Mouse (Mus musculus): Measurements from ENCODE around the gene Frmd8. TPM values are rescaled to one million over a fixed set of nuclear protein-coding genes. Genes with fewer than 3 reads are reported as not detected.

Gene Frmd8
- polyA plus RNA-seq, 1 experiment from 2014 or later, result 13.8 TPM

- Histone ChIP-seq H3K27ac (replicated peaks) (peak overlapping the region; percentile 88), H3K4me3 (ENCODE audit: low read depth, low read length) (peak overlapping the region; percentile 69), H3K9ac (ENCODE audit: low read length) (peak overlapping the region; percentile 88), H3K4me2 (replicated peaks; ENCODE audit: low read depth) (peak overlapping the region; percentile 61), H3K27me3 (ENCODE audit: control insufficient read depth, insufficient read depth, low read length) (no peaks in the 10 kb centered on the region), H3K4me1 (replicated peaks; ENCODE audit: control insufficient read depth, insufficient read depth) (peaks cover 9% of the 10 kb centered on the region; the same call in 1 of the 2 replicates), H3K9me3 (ENCODE audit: control insufficient read depth, low read length) (no peaks in the 10 kb centered on the region), H3K36me3 (ENCODE audit: control insufficient read depth, insufficient read depth, low read length) (0 out of 2 replicates have a peak, but pooled peaks cover 3% of the 10 kb centered on the region)
- no peak for ATAC-seq (ENCODE audit: low FRiP score, low TSS enrichment)
- TF ChIP-seq EP300 (optimal IDR thresholded peaks at IDR 0.05) (no peak), CTCF (IDR thresholded peaks at IDR 0.05; ENCODE audit: low read depth) (no peak)
- DNase-seq (ENCODE audit: low spot score), result no peak
- 3% methylated on average over 3 of the region's 3 CpGs for WGBS
These were observed 73.6 kb downstream of the Frmd8 start for GRCm38 (mm10) chr19:5801432-5801964.

GRCm38 (mm10) chr19:5800632-5801431 is 74.2 kb downstream of the Frmd8 start:
- TF ChIP-seq EP300 (optimal IDR thresholded peaks at IDR 0.05), result no peak
- no peak for TF ChIP-seq CTCF (IDR thresholded peaks at IDR 0.05; ENCODE audit: low read depth)
- Histone ChIP-seq H3K4me3 (ENCODE audit: low read depth, low read length) (peak overlapping the region; percentile 69), H3K4me1 (replicated peaks; ENCODE audit: control insufficient read depth, insufficient read depth) (peaks cover 7% of the 10 kb centered on the region; the same call in 1 of the 2 replicates), H3K36me3 (ENCODE audit: control insufficient read depth, insufficient read depth, low read length) (0 out of 2 replicates have a peak, but pooled peaks cover 6% of the 10 kb centered on the region), H3K9ac (ENCODE audit: low read length) (peak overlapping the region; percentile 88), H3K4me2 (replicated peaks; ENCODE audit: low read depth) (peak overlapping the region; percentile 61), H3K27me3 (ENCODE audit: control insufficient read depth, insufficient read depth, low read length) (no peaks in the 10 kb centered on the region), H3K27ac (replicated peaks) (peak overlapping the region; percentile 88), H3K9me3 (ENCODE audit: control insufficient read depth, low read length) (no peaks in the 10 kb centered on the region)
- WGBS, result 0% methylated on average over 19 of the region's 19 CpGs
- ATAC-seq (ENCODE audit: low FRiP score, low TSS enrichment) (no peak), DNase-seq (ENCODE audit: low spot score) (peak; percentile 63)

DNA sequence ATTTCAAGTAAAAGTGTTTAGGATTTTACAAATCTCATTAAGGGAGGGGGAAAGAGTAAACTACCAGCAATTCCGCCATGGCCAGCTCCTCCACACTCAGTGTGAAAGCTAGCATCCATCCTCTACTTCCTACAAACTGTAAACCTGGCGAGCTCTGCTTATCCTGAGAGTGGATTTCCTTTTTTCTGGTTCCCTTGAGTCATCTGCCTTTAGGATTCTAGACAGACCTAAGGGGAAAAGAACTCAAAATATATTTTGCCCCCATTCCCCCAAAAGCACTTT is 74.8 kb downstream of the Frmd8 start:
- TF ChIP-seq EP300 (optimal IDR thresholded peaks at IDR 0.05) (no peak), CTCF (IDR thresholded peaks at IDR 0.05; ENCODE audit: low read depth) (no peak)
- Histone ChIP-seq H3K27ac (replicated peaks) (peak overlapping the region; percentile 88), H3K9ac (ENCODE audit: low read length) (peak overlapping the region; percentile 88), H3K36me3 (ENCODE audit: control insufficient read depth, insufficient read depth, low read length) (peaks cover 7% of the 10 kb centered on the region; the same call in 1 of the 2 replicates), H3K4me2 (replicated peaks; ENCODE audit: low read depth) (peak overlapping the region; percentile 61), H3K4me1 (replicated peaks; ENCODE audit: control insufficient read depth, insufficient read depth) (peaks cover 5% of the 10 kb centered on the region; the same call in 1 of the 2 replicates), H3K27me3 (ENCODE audit: control insufficient read depth, insufficient read depth, low read length) (no peaks in the 10 kb centered on the region), H3K9me3 (ENCODE audit: control insufficient read depth, low read length) (no peaks in the 10 kb centered on the region), H3K4me3 (ENCODE audit: low read depth, low read length) (peak overlapping the region; percentile 69)
- DNase-seq (ENCODE audit: low spot score) (no peak), ATAC-seq (ENCODE audit: low FRiP score, low TSS enrichment) (no peak)
- 2% methylated on average over 2 of the region's 2 CpGs for WGBS

Other genes with a start within 250 kb of the Frmd8 start
- 28.7 and 35.2 TPM in 2 replicates for gene Rela, start 237.8 kb downstream of the Frmd8 start, polyA plus RNA-seq (2015; fragmentation: Nextera tagmentation; extraction: Ambion mirVana)
- gene Sipa1, start 211.6 kb downstream of the Frmd8 start, polyA plus RNA-seq (2015; fragmentation: Nextera tagmentation; extraction: Ambion mirVana), result 8.0 and 11.5 TPM in 2 replicates
- gene Map3k11, start 186.5 kb downstream of the Frmd8 start, polyA plus RNA-seq (2015; fragmentation: Nextera tagmentation; extraction: Ambion mirVana), result 14.0 and 16.5 TPM in 2 replicates
- 6.5 and 7.9 TPM in 2 replicates for gene Pcnx3, start 186.4 kb downstream of the Frmd8 start, polyA plus RNA-seq (2015; fragmentation: Nextera tagmentation; extraction: Ambion mirVana)
- gene Kcnk7, start 170.9 kb downstream of the Frmd8 start, polyA plus RNA-seq (2015; fragmentation: Nextera tagmentation; extraction: Ambion mirVana), result 8.4 and 9.5 TPM in 2 replicates
- 28.0 and 29.5 TPM in 2 replicates for gene Ehbp1l1, start 149.0 kb downstream of the Frmd8 start, polyA plus RNA-seq (2015; fragmentation: Nextera tagmentation; extraction: Ambion mirVana)
- gene Fam89b, start 145.6 kb downstream of the Frmd8 start, polyA plus RNA-seq (2015; fragmentation: Nextera tagmentation; extraction: Ambion mirVana), result 51.9 and 52.1 TPM in 2 replicates
- 15.7 and 26.9 TPM in 2 replicates for gene Ltbp3, start 134.4 kb downstream of the Frmd8 start, polyA plus RNA-seq (2015; fragmentation: Nextera tagmentation; extraction: Ambion mirVana)
- 38.1 and 40.9 TPM in 2 replicates for gene Scyl1, start 103.9 kb downstream of the Frmd8 start, polyA plus RNA-seq (2015; fragmentation: Nextera tagmentation; extraction: Ambion mirVana)
- 2.9 and 3.2 TPM in 2 replicates for gene Slc25a45, start 2.5 kb upstream of the Frmd8 start, polyA plus RNA-seq (2015; fragmentation: Nextera tagmentation; extraction: Ambion mirVana)
- 0.77 and 1.0 TPM in 2 replicates for gene Tigd3, start 18.9 kb upstream of the Frmd8 start, polyA plus RNA-seq (2015; fragmentation: Nextera tagmentation; extraction: Ambion mirVana)
- 47.0 and 54.9 TPM in 2 replicates for gene Dpf2, start 37.7 kb upstream of the Frmd8 start, polyA plus RNA-seq (2015; fragmentation: Nextera tagmentation; extraction: Ambion mirVana)
- gene Cdc42ep2, start 49.5 kb upstream of the Frmd8 start, polyA plus RNA-seq (2015; fragmentation: Nextera tagmentation; extraction: Ambion mirVana), result 7.9 and 8.1 TPM in 2 replicates
- 20.4 and 21.2 TPM in 2 replicates for gene Pola2, start 88.9 kb upstream of the Frmd8 start, polyA plus RNA-seq (2015; fragmentation: Nextera tagmentation; extraction: Ambion mirVana)
- gene Slc22a20, start 110.9 kb upstream of the Frmd8 start, polyA plus RNA-seq (2015; fragmentation: Nextera tagmentation; extraction: Ambion mirVana), result not detected in 2 replicates
- 21.2 and 21.4 TPM in 2 replicates for gene Capn1, start 140.6 kb upstream of the Frmd8 start, polyA plus RNA-seq (2015; fragmentation: Nextera tagmentation; extraction: Ambion mirVana)
- 18.5 and 21.1 TPM in 2 replicates for gene Syvn1, start 171.3 kb upstream of the Frmd8 start, polyA plus RNA-seq (2015; fragmentation: Nextera tagmentation; extraction: Ambion mirVana)
- gene Mrpl49, start 182.5 kb upstream of the Frmd8 start, polyA plus RNA-seq (2015; fragmentation: Nextera tagmentation; extraction: Ambion mirVana), result 35.0 and 36.6 TPM in 2 replicates
- 818 and 857 TPM in 2 replicates for gene Fau, start 182.6 kb upstream of the Frmd8 start, polyA plus RNA-seq (2015; fragmentation: Nextera tagmentation; extraction: Ambion mirVana)
- 31.8 and 33.2 TPM in 2 replicates for gene Znhit2, start 185.9 kb upstream of the Frmd8 start, polyA plus RNA-seq (2015; fragmentation: Nextera tagmentation; extraction: Ambion mirVana)
- gene Tm7sf2, start 193.1 kb upstream of the Frmd8 start, polyA plus RNA-seq (2015; fragmentation: Nextera tagmentation; extraction: Ambion mirVana), result 17.9 and 19.7 TPM in 2 replicates
- 43.2 and 48.9 TPM in 2 replicates for gene Vps51, start 202.0 kb upstream of the Frmd8 start, polyA plus RNA-seq (2015; fragmentation: Nextera tagmentation; extraction: Ambion mirVana)
- not detected in 2 replicates for gene Tmem262, start 204.8 kb upstream of the Frmd8 start, polyA plus RNA-seq (2015; fragmentation: Nextera tagmentation; extraction: Ambion mirVana)
- gene Gm28374, start 207.0 kb upstream of the Frmd8 start, polyA plus RNA-seq (2015; fragmentation: Nextera tagmentation; extraction: Ambion mirVana), result 0.52 and 1.0 TPM in 2 replicates
- 58.4 and 62.5 TPM in 2 replicates for gene Zfpl1, start 209.7 kb upstream of the Frmd8 start, polyA plus RNA-seq (2015; fragmentation: Nextera tagmentation; extraction: Ambion mirVana)
- 7.9 and 8.1 TPM in 2 replicates for gene Cdca5, start 209.7 kb upstream of the Frmd8 start, polyA plus RNA-seq (2015; fragmentation: Nextera tagmentation; extraction: Ambion mirVana)
- gene AC131692.1, start 219.1 kb upstream of the Frmd8 start, polyA plus RNA-seq (2015; fragmentation: Nextera tagmentation; extraction: Ambion mirVana), result not detected in 2 replicates
- 0.05 and 0.07 TPM in 2 replicates for gene Naaladl1, start 230.5 kb upstream of the Frmd8 start, polyA plus RNA-seq (2015; fragmentation: Nextera tagmentation; extraction: Ambion mirVana)
- gene Sac3d1, start 243.4 kb upstream of the Frmd8 start, polyA plus RNA-seq (2015; fragmentation: Nextera tagmentation; extraction: Ambion mirVana), result 26.8 and 29.4 TPM in 2 replicates